Mouse (Mus musculus) forebrain, postnatal 0 days (tissue): ENCODE measurements around the gene Sh3bp4. TPM values are rescaled to one million over a fixed set of nuclear protein-coding genes. Genes with fewer than 3 reads are reported as not detected.

ENCODE experiments used
- ATAC-seq: fragments of 200-750 bp; cut with Nextera tagmentation; 2 replicates; pipeline ENCODE4 v1.8.0; 2017; ENCODE audit warnings: mild to moderate bottlenecking, moderate library complexity
- DNase-seq: peaks from one replicate; pipeline ENCODE4 v3.0.0-alpha.2; 2015
- H3K27ac ChIP-seq: fragments of 300-500 bp; sonication (generic); 2 replicates; pipeline ENCODE4 v1.5.1; 2014; ENCODE audit warnings: low read depth, mild to moderate bottlenecking, antibody characterized with exemption, low read length, moderate library complexity, mixed read lengths
- H3K27me3 ChIP-seq: fragments of 300-500 bp; sonication (generic); 2 replicates; pipeline ENCODE4 v1.6.1; 2014; ENCODE audit warnings: mild to moderate bottlenecking, low read length, mixed read lengths; ENCODE audit not compliant: insufficient read depth
- H3K36me3 ChIP-seq: fragments of 300-500 bp; sonication (generic); 2 replicates; pipeline ENCODE4 v1.6.1; 2014; ENCODE audit warnings: mild to moderate bottlenecking, moderate library complexity; ENCODE audit not compliant: insufficient read depth
- H3K4me1 ChIP-seq: fragments of 300-500 bp; sonication (generic); 2 replicates; pipeline ENCODE4 v1.6.1; 2014; ENCODE audit warnings: antibody characterized with exemption; ENCODE audit not compliant: insufficient read depth
- H3K4me2 ChIP-seq: fragments of 300-500 bp; sonication (generic); 2 replicates; pipeline ENCODE4 v1.6.1; 2014; ENCODE audit warnings: low read depth, mild to moderate bottlenecking, moderate library complexity
- H3K4me3 ChIP-seq: fragments of 300-500 bp; sonication (generic); 2 replicates; pipeline ENCODE4 v1.5.1; 2014; ENCODE audit warnings: low read depth, low read length, mixed read lengths
- H3K9ac ChIP-seq: fragments of 300-500 bp; sonication (generic); 2 replicates; pipeline ENCODE4 v1.6.1; 2014; ENCODE audit warnings: mild to moderate bottlenecking
- H3K9me3 ChIP-seq: fragments of 300-500 bp; sonication (generic); 2 replicates; pipeline ENCODE4 v1.6.1; 2016; ENCODE audit warnings: low read length
- CTCF ChIP-seq: sonication (generic); IDR thresholded peaks from 2 replicates; pipeline ENCODE4 v1.5.1; 2016; ENCODE audit warnings: antibody characterized with exemption, control low read depth, low read depth
- WGBS: fragments of 180-500 bp; shearing (Covaris S2); extraction: QIAGEN DNeasy Blood & Tissue Kit; methylation state at CpG from one replicate; pipeline ENCODE4 v1.1.7; 2014; 5-methylcytosine and 5-hydroxymethylcytosine counted together
- polyA plus RNA-seq: library from polyadenylated mRNA; unstranded; fragments of >200 nt; fragmentation: Nextera tagmentation; extraction: Ambion mirVana; gene quantifications from 2 replicates; pipeline ENCODE4 v1.2.1, GENCODE M21; 2015
- total RNA-seq: library from RNA; depleted of rRNA; stranded (reverse); fragments of >200 nt; gene quantifications from 2 replicates; pipeline ENCODE4 v1.2.3, GENCODE M21; 2014

Gene Sh3bp4
- total and polyA plus RNA-seq, 2 experiments from 2014 or later, result 18.9 to 29.0 TPM

DNA sequence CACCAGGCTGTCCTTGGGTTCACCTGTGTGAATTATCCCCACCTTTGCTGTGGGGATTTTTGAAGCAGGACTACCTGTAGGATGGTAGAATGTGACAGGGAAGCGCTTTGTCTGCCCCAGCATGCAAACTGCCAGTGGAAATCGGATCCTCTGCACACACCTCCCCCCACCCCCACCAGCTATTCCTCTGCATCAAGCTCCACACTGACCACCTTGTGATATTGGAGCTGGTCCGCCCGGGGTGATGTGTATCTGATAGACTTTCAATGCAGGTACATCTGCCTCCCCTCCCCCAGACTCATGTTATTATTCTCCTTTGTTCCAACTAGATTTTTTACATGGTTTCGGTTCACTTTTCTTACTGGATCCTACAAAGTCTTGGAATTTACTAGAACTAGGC is 21.8 kb downstream of the Sh3bp4 start:
- Histone ChIP-seq H3K36me3 (no peaks in the 10 kb centered on the region), H3K27me3 (no peaks in the 10 kb centered on the region), H3K4me3 (no peak overlapping the region), H3K4me2 (no peak overlapping the region), H3K9me3 (no peaks in the 10 kb centered on the region), H3K4me1 (peaks cover 25% of the 10 kb centered on the region), H3K27ac (0 out of 2 replicates have a peak overlapping the region, but pooled peaks have one; percentile 22), H3K9ac (0 out of 2 replicates have a peak overlapping the region, but pooled peaks have one; percentile 23)
- TF ChIP-seq CTCF, result no peak
- WGBS, result 46% methylated on average over 5 of the region's 5 CpGs
- ATAC-seq (peak; percentile 8; the same call in 1 of the 2 replicates), DNase-seq (no peak)

DNA sequence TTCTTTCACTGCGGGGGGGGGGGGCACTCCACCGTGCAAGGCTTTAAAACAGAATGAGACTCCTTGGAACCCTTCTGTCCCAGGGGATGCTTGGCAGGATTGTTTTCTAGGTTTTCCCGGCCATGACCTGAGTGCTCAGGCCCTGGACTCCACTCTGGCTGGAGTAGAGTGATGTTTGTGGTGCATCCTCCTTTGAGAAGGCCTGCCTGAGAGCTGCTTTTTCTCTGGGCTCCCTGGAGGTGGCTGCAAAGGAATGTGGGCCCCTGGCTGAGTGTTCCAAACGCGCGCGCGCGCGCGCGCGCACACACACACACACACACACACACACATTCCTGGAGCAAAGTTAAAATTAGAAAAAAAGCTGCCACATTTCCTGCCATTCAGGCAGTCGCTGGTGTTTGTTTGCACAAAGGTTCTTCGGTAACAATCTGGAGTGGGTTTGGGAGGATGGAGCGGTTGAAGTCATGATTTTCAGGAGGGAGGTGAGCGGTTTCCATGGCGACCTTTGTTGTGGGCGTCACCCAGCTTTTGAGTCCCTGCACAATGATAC is 22.3 kb downstream of the Sh3bp4 start:
- DNase-seq, result peak; percentile 71
- H3K9ac ChIP-seq, result peak overlapping the region; percentile 23; the same call in 1 of the 2 replicates
- no peaks in the 10 kb centered on the region for H3K36me3 ChIP-seq
- H3K27me3 ChIP-seq, result no peaks in the 10 kb centered on the region
- no peak for TF ChIP-seq CTCF
- ATAC-seq, result peak; percentile 72
- H3K27ac ChIP-seq, result 0 out of 2 replicates have a peak overlapping the region, but pooled peaks have one; percentile 22
- 4% methylated on average over 19 of the region's 19 CpGs for WGBS
- H3K4me2 ChIP-seq, result peak overlapping the region; percentile 0; the same call in 1 of the 2 replicates
- H3K4me3 ChIP-seq, result no peak overlapping the region
- H3K4me1 ChIP-seq, result peaks cover 25% of the 10 kb centered on the region
- H3K9me3 ChIP-seq, result no peaks in the 10 kb centered on the region

DNA sequence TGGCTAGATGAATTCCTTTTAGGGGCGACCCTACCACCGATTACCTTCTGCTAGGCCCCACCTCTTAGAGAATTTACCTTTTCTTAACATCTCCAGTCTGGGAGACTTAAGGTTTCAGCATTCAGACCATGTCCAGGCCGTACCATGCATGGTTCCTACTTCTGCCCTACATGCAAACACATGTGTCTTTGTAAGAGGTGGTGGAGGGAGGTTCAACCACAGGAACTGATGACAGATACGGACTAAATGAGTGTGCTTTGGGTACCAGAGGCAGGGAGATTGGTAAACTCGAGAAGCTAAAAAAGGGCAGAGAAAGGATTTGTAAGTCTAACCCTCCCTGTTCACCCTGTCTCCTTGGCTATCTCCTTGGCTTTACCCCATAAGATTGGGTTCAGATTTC is 23.5 kb downstream of the Sh3bp4 start:
- H3K9ac ChIP-seq, result no peak overlapping the region
- TF ChIP-seq CTCF, result no peak
- DNase-seq (no peak), ATAC-seq (no peak)
- H3K4me2 ChIP-seq, result no peak overlapping the region
- no peaks in the 10 kb centered on the region for H3K9me3 ChIP-seq
- no peaks in the 10 kb centered on the region for H3K36me3 ChIP-seq
- H3K27me3 ChIP-seq, result no peaks in the 10 kb centered on the region
- peak overlapping the region; percentile 40; the same call in 1 of the 2 replicates for H3K27ac ChIP-seq
- H3K4me1 ChIP-seq, result peaks cover 25% of the 10 kb centered on the region
- WGBS, result 70% methylated on average over 5 of the region's 5 CpGs
- H3K4me3 ChIP-seq, result no peak overlapping the region

DNA sequence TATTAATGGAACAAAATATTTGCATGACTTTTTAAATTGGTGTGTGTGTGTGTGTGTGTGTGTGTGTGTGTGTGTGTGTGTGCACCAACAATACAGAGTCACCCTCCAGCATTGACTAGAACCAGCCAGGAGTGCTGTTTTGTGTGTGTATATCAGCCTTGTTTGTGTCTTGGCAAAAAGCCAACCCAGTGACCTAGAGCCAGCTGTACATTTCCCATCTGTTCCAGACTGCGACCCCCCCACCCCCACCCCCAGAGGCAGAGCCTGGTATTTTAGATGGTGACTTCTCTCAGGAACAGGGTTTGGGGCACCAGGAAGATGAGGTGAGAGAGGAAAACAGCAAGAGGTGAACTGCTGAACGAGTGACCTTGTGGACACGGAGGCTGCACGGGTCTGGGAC is 24.2 kb downstream of the Sh3bp4 start:
- no peak for DNase-seq
- Histone ChIP-seq H3K36me3 (no peaks in the 10 kb centered on the region), H3K9me3 (no peaks in the 10 kb centered on the region), H3K4me1 (peaks cover 25% of the 10 kb centered on the region), H3K27ac (no peak overlapping the region), H3K4me3 (no peak overlapping the region), H3K4me2 (no peak overlapping the region), H3K27me3 (no peaks in the 10 kb centered on the region), H3K9ac (no peak overlapping the region)
- TF ChIP-seq CTCF, result no peak
- ATAC-seq, result no peak
- WGBS, result 53% methylated on average over 4 of the region's 4 CpGs

DNA sequence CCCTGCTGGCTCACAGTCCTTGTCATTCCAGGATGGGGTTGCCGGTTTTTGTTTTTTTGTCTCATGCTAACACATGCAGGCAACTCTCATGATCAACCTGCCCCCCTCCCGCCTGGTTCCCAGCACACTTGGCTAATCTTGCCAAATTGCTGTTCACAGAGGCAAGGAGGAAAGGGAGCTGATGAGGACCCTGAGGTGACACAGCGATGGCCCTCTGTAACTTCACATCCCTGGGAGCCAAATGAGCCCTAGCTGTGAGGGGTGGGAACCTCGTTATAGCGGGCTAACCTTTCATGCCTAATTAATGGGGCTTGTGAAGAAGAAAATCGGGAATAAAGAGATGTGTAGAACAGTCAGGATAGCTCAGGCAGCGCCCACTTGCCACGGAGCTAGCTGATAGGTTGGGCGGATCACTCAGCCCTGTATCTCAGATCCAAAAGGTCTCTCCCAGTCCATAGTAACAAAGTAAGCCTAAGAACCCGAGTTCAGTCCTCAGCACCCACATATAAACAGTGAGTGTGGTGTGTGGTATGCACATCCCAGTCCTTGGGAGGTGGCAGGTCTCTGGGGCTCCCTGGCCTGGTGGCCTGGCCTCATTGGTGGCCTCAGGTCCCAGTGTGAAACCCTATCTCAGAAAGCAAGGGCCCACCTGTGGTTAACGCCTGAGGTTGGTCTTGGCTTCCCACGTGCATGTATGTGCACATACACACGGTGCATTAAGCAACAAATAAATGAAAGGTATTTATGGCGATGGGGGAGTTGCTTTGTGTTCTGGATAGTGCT is 25.6 kb downstream of the Sh3bp4 start:
- TF ChIP-seq CTCF, result no peak
- Histone ChIP-seq H3K36me3 (no peaks in the 10 kb centered on the region), H3K27me3 (no peaks in the 10 kb centered on the region), H3K9ac (no peak overlapping the region), H3K27ac (no peak overlapping the region), H3K4me3 (no peak overlapping the region), H3K4me2 (no peak overlapping the region), H3K9me3 (no peaks in the 10 kb centered on the region), H3K4me1 (peaks cover 25% of the 10 kb centered on the region)
- 23% methylated on average over 14 of the region's 14 CpGs for WGBS
- DNase-seq (no peak), ATAC-seq (no peak)

DNA sequence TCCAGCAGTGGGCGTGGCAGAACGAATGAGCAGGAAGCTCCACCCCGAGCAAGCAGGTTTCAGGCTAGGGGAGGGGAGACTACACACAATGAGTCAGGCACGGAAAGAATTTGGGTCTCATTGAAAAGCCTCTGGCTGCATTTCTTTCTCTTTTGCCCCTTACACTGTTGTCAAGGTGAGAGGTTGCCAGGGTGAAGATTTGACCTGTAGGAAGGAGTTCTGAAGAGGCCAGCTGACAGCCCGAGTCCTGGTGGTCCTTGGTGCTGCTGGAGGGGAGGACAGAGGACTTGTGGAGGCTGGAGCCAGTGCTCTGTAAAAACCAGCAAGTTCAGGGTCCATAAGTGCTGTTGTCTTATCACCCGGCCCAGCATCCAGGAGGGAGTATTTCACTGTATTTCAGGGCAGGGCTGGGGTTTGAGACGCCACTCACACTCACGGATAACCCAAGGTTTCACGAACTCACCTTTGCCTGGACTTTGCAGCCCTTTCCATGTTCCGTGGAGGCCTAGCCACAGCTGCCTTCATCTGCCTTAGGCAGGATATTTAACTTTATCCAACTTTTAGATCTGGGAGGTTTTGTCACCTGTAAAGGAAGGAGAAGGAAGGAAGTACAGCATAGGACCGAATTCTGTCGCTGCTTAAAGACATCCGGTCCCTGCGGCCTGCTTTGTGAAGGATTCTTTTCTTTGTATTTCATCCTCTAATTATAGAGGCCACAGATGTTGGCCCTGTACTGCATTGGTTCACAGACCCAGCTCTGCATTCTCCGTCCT is 32.2 kb downstream of the Sh3bp4 start:
- no peak overlapping the region for H3K27ac ChIP-seq
- DNase-seq, result no peak

DNA sequence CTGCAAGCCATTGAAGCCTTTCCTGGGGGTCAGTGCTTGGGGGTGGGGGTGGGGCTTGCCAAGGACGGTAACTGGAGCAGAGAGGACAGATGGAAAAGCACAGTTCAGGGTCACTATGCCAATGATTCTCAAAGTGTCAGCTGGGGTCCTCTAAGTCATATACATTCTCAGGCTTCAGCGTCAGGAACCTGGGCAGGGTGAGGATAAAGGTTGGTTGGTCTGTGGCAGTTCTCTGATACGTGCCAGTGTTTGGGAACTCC is 32.7 kb downstream of the Sh3bp4 start:
- no peaks in the 10 kb centered on the region for H3K4me1 ChIP-seq
- TF ChIP-seq CTCF, result no peak
- H3K4me2 ChIP-seq, result no peak overlapping the region
- H3K27ac ChIP-seq, result no peak overlapping the region
- H3K9me3 ChIP-seq, result no peaks in the 10 kb centered on the region
- H3K4me3 ChIP-seq, result no peak overlapping the region
- no peak overlapping the region for H3K9ac ChIP-seq
- H3K36me3 ChIP-seq, result no peaks in the 10 kb centered on the region
- ATAC-seq (no peak), DNase-seq (no peak)
- 36% methylated on average over 3 of the region's 3 CpGs for WGBS
- no peaks in the 10 kb centered on the region for H3K27me3 ChIP-seq

More for the DNA sequence above, 32.2 kb downstream of the Sh3bp4 start:
- Histone ChIP-seq H3K4me2 (no peak overlapping the region), H3K9me3 (no peaks in the 10 kb centered on the region), H3K9ac (no peak overlapping the region), H3K4me1 (no peaks in the 10 kb centered on the region), H3K36me3 (no peaks in the 10 kb centered on the region), H3K27me3 (no peaks in the 10 kb centered on the region), H3K4me3 (no peak overlapping the region)
- ATAC-seq, result no peak
- TF ChIP-seq CTCF, result no peak
- WGBS, result 40% methylated on average over 15 of the region's 15 CpGs
